Mouse (Mus musculus) CD8-positive naive resting alpha-beta T cell, adult 2 months (primary cell): ENCODE results near the gene Ugt1a8.

Experiments
- DNase-seq, 2 experiments: peaks; one replicate each; pipeline ENCODE4 v3.0.0; 2022; ENCODE audit warnings: low read depth in 2 of 2, low spot score in 2 of 2

Ugt1a8 gene

GRCm38 (mm10) chr1:88234646-88235045 is 147.0 kb downstream of the Ugt1a8 start:
- no peak for DNase-seq

DNA sequence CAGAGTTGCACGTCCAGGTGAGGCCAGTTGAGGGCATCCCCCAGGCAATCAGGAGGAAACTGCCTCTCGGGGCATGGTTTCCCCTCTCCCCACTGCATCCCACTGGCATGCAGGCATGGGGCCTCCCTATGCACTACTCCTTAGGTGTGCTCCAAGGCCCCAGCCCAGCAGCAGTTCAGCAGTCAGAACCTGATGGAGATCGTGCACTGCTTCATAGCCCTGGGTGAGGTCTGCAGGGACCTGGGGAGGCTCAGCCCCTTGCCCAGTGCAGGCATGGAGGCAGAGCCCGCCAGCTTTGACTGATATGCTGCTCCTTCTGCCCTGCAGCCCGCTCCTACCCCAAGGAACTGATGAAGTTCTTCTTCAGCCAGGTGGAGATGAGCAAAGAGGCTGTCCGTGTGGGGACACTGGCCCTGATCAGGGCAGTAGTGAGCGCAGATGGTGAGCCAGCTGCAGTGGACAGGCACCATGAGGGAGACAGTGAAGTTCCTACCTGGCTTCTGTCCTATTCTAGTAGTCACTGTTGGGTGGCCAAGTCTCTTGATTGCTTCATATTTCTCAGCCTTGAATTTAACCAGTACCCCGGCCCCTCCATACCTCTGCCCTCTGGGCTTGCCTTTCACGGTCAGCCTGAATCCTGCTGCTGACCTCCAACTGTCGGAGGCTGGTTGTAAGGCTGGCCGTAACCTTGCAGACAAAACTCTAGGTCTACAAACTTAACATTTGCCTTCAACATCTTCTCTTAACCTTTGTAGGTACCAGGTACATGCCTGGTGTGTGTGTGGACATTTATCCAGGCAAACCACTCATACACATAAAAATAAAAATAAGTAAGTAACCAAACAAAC is 147.7 kb downstream of the Ugt1a8 start:
- DNase-seq = no peak

DNA sequence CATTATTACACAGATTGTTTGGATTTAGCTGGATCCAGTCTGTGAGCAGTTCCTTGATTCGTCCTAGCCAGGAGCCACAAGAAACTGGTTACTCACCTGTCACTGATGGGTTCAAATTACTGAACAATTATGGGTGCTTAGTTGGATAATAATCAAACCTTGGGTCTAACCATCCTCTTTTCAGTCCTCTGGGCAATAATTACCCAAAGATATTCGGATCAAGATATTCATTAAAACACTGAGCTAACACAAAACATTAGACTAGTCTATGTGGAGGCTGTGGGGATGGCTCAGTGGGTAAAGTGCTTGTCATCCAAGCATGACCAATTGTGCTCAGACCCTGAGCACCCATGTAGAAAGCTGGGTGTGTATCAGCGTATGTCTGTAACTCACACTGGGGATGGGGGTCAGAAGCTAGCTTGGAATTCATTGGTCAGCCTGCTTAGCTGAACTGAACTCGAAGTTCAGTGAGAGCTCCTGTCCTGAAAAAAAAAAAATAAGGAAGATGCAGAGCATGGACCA is 148.3 kb downstream of the Ugt1a8 start:
- no peak for DNase-seq

GRCm38 (mm10) chr1:88237311-88237710 is 149.7 kb downstream of the Ugt1a8 start:
- DNase-seq = no peak

DNA sequence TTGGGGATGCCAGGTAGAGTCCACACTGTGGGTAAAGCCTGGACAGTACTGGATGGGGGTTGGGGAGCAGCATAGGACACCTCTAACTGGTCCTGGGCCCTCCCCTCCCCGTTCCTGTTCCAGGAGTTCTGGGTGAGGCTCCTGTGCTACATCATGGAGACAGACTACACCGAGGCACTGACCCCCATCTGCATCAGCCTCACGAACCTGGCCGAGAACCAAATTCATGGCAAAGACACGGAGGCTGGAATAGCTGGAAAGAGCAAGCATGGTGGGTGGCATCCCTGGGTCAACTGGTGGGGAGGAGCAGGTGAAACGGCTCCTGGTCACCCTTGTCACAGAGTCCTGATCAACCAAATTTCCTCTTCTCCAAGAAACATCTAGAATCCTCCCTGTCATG is 151.2 kb downstream of the Ugt1a8 start:
- DNase-seq = no peak

DNA sequence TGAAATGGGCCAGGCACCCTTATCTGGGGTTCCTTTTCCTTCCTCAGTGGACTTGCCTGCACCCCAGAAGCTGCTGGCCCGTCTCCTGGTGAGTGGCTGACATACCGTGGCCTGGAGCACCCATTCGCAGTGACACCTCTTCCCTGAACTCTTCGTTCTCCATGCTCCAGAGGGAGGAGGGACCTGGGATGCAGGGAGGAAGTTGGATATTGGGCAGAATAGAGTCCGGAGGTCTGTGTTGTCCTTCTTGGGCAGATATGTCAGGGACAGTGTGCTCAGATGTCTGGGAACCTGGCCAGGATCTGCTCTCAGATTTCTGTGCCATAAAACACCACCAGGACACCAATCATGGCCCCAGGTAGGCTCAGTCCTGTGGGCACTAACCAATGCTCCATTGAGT is 152.5 kb downstream of the Ugt1a8 start:
- DNase-seq = no peak

DNA sequence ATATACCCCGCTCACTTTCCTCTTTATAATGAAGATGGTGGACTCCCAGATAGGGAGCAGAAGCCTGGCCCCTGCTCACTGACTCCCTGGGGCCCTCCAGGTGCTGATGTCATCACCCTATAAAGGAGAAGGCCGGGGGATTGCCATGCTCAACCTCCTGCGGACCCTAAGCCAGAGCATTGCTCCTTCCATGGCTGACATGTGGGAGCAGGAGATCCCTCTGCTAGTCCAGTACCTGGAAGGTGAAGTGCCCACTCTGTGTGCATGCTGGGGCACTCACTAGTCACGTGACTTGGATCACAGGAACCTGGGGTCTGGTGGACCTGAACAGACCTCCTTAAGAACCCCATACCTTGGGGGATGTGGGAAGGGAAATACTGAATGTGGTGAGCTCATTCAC is 153.0 kb downstream of the Ugt1a8 start:
- no peak for DNase-seq

GRCm38 (mm10) chr1:88243861-88244260 is 156.2 kb downstream of the Ugt1a8 start:
- no peak for DNase-seq

DNA sequence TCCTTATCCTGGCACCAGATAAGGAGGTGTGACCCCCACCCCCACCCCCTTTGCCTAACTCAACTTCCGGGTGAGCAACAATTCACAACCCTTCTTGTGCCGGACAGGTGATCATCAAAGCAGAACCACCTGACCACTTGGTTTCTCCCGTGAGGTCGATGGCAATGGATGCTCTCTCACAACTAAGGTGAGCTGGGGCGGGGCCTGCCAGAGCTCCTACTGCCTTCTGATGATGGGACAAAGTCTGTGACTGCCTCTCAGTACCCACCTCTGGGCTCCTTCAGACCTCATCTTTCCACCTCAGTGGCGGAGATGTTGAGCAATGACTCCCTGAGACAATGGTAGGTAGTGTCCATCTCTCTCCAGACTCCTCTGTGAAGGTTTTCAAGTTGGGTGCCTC is 158.3 kb downstream of the Ugt1a8 start:
- DNase-seq = no peak

GRCm38 (mm10) chr1:88246386-88246785 is 158.8 kb downstream of the Ugt1a8 start:
- DNase-seq = no peak

DNA sequence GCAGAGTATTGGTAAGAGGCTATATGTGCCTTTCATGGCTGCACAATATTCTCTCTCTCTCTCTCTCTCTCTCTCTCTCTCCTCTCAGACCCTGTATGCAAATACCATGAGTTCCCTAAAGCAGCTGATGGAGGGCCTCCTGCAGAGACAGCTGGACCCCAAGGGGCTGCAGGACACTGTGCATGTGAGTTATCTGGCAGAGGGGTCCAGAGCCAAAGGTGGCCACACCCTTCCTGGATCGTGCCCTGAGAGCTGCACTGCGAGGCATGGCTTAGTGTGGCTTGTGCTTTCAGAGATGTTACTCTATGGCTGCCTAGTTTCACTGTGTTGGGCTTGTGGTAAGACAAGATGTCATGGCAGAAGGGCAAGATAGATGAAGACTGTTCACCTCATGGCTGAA is 160.0 kb downstream of the Ugt1a8 start:
- DNase-seq = no peak

- DNase-seq = no peak
These were observed 161.0 kb downstream of the Ugt1a8 start for GRCm38 (mm10) chr1:88248658-88249057.

DNA sequence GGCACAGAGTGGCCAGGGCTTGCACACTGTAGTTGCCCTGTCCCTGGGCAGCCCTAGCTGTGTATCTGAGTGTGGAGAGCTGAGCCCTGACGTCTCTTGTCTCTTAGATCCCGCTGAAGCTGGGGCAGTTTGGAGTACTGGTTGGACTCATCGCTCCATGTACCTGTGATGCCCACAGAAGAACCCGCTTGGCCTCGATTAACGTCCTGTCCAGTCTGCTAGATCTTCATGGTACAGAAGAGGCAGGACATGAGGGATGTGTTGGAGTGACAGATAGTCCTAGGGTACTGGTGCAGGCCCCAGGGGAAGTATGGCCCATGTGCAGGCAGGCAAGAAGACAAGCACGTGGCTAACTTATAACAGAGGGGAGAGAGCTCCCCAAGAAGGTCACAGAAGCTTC is 162.0 kb downstream of the Ugt1a8 start:
- no peak for DNase-seq

- DNase-seq = no peak
These were observed 162.4 kb downstream of the Ugt1a8 start for GRCm38 (mm10) chr1:88250023-88250422.

DNA sequence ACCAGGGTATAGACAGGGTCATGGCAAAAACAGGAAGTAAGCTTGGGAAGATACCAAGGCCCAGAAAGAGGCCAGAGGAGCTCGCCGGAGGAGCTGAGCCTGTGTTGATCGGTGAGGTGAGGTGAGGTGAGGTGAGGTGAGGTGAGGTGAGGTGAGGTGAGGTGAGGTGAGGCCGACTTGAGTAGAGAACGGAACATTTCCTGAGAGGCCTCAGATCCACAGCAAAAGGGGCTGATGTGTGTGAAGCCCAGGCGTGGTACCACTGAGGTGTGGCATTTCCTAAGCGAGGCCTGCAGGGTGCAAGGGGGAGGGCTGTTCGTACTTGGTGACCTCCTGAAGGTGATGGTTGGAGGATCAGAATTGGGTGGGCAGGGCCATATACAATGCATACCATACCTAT is 165.5 kb downstream of the Ugt1a8 start:
- DNase-seq = no peak

DNA sequence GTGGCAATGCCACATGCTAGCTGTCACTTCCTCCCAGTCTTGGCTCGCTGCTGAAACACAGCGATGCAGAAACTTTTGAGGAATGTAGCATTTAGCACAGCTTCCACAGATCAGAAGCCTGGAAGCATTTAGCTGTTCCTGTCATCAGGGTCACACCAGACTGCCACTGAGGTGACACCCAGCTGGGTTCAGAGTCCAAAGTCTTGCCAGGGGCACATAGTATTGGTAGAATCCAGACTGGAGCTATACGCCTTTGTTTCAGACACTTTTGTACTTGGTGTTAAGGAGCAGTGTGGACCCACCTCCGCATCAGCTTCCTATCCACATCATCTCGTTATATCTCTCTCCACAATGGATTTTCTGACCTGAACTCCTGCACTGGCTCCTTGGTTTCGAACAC is 165.9 kb downstream of the Ugt1a8 start:
- no peak for DNase-seq

GRCm38 (mm10) chr1:88254793-88255465 is 167.3 kb downstream of the Ugt1a8 start:
- DNase-seq = no peak

DNA sequence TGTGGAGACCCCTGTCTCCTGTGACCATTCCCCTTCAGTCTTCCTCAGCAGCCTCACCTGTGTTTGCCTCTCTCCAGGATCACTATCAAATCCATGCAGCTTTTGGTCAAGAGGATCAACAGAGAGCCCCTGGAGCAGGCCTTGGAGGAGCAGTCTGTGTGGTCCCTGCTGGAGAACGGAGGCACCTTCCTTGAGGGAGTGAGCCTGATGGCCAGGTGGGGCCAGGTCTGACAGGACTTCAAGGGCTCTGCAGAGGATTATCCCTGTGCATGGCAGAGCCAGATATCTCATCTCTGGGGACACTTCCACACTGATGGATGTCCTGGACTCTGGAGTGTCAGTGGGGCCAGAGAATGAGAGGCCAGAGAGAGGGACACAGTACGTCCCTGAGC is 167.8 kb downstream of the Ugt1a8 start:
- no peak for DNase-seq

- no peak for DNase-seq
These were observed 168.6 kb downstream of the Ugt1a8 start for GRCm38 (mm10) chr1:88255989-88256754.

- DNase-seq = no peak
These were observed 169.5 kb downstream of the Ugt1a8 start for GRCm38 (mm10) chr1:88256886-88257663.

DNA sequence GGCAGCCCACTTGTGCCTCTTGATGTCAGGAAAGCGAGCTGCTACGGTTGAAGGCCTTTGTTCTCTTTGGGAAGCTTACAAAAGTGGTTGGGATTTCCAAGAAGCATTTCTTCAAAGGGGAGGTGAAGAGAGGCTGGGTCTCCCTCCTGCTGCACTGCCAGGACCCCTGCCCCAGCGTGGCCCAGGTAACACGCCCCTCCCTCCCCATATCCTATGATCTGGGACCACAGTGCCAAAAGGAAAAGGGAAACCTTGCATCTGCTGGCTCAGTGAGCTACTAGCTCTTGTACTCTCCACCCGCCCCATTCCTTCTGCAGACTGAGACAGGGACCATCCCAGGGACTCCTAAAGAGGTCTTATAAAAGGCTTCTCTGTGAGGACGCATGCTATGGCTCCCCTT is 170.1 kb downstream of the Ugt1a8 start:
- no peak for DNase-seq
